Mouse (Mus musculus) neural tube, embryonic 12.5 days (tissue): ENCODE data around the gene 9130230L23Rik. TPM values are rescaled to one million over a fixed set of nuclear protein-coding genes. Genes with fewer than 3 reads are reported as not detected.
A peak's percentile ranks its signal among the peaks of the same experiment; 100 is the strongest.

Source experiments
- ATAC-seq: fragments of 200-750 bp; cut with Nextera tagmentation; 2 replicates; pipeline ENCODE4 v1.8.0; 2017; ENCODE audit warnings: low read depth, mild to moderate bottlenecking, moderate TSS enrichment, moderate library complexity; ENCODE audit not compliant: low FRiP score
- H3K27ac ChIP-seq: fragments of 300-500 bp; sonication (generic); 2 replicates; pipeline ENCODE4 v1.5.1; 2016
- H3K27me3 ChIP-seq: fragments of 300-500 bp; sonication (generic); replicated peaks from 2 replicates; pipeline ENCODE4 v1.6.1; 2016; ENCODE audit warnings: mild to moderate bottlenecking
- H3K36me3 ChIP-seq: fragments of 300-500 bp; sonication (generic); 2 replicates; pipeline ENCODE4 v1.6.1; 2016; ENCODE audit warnings: mild to moderate bottlenecking
- H3K4me1 ChIP-seq: fragments of 300-500 bp; sonication (generic); 2 replicates; pipeline ENCODE4 v1.6.1; 2016
- H3K4me2 ChIP-seq: fragments of 300-500 bp; sonication (generic); replicated peaks from 2 replicates; pipeline ENCODE4 v1.6.1; 2016; ENCODE audit warnings: mild to moderate bottlenecking
- H3K4me3 ChIP-seq: fragments of 300-500 bp; sonication (generic); 2 replicates; pipeline ENCODE4 v1.5.1; 2016
- H3K9ac ChIP-seq: fragments of 300-500 bp; sonication (generic); 2 replicates; pipeline ENCODE4 v1.6.1; 2016; ENCODE audit warnings: mild to moderate bottlenecking
- H3K9me3 ChIP-seq: fragments of 300-500 bp; sonication (generic); 2 replicates; pipeline ENCODE4 v1.6.1; 2016; ENCODE audit warnings: mild to moderate bottlenecking
- WGBS: fragments of 180-500 bp; shearing (Covaris S2); methylation state at CpG from one replicate; pipeline ENCODE4 v1.1.7; 2016; 5-methylcytosine and 5-hydroxymethylcytosine counted together
- polyA plus RNA-seq: library from polyadenylated mRNA; unstranded; fragments of >200 nt; fragmentation: Nextera tagmentation; extraction: Ambion mirVana; gene quantifications from 2 replicates; pipeline ENCODE4 v1.2.1, GENCODE M21; 2016

The 9130230L23Rik gene
- polyA plus RNA-seq, 1 experiment from 2014 or later: 0.05 TPM

- ATAC-seq: no peak
- WGBS: 93% methylated on average over 11 of the region's 11 CpGs
- Histone ChIP-seq H3K4me2 (no peak overlapping the region), H3K9ac (no peak overlapping the region), H3K36me3 (no peaks in the 10 kb centered on the region), H3K4me3 (no peak overlapping the region), H3K27ac (no peak overlapping the region), H3K27me3 (no peaks in the 10 kb centered on the region), H3K9me3 (no peaks in the 10 kb centered on the region), H3K4me1 (peaks cover under 1% of the 10 kb centered on the region; the same call in 1 of the 2 replicates)
These were observed 43.5 kb downstream of the 9130230L23Rik start for GRCm38 (mm10) chr5:65960597-65960950.

GRCm38 (mm10) chr5:65959893-65960596, 44.0 kb downstream of the 9130230L23Rik start:
- WGBS: 78% methylated on average over 5 of the region's 5 CpGs
- Histone ChIP-seq H3K4me3 (no peak overlapping the region), H3K36me3 (no peaks in the 10 kb centered on the region), H3K27ac (no peak overlapping the region), H3K27me3 (no peaks in the 10 kb centered on the region), H3K4me1 (peaks cover 6% of the 10 kb centered on the region), H3K4me2 (no peak overlapping the region), H3K9ac (no peak overlapping the region), H3K9me3 (no peaks in the 10 kb centered on the region)
- no peak for ATAC-seq

GRCm38 (mm10) chr5:65958597-65958996, 45.5 kb downstream of the 9130230L23Rik start:
- ATAC-seq: no peak
- peaks cover 8% of the 10 kb centered on the region for H3K4me1 ChIP-seq
- H3K9ac ChIP-seq: no peak overlapping the region
- no peak overlapping the region for H3K27ac ChIP-seq
- 2% methylated on average over 4 of the region's 4 CpGs for WGBS
- H3K4me3 ChIP-seq: no peak overlapping the region
- no peak overlapping the region for H3K4me2 ChIP-seq
- no peaks in the 10 kb centered on the region for H3K36me3 ChIP-seq
- H3K27me3 ChIP-seq: no peaks in the 10 kb centered on the region
- no peaks in the 10 kb centered on the region for H3K9me3 ChIP-seq

- Histone ChIP-seq H3K27ac (no peak overlapping the region), H3K9ac (no peak overlapping the region)
- 81% methylated on average over 9 of the region's 9 CpGs for WGBS
These were observed 47.7 kb downstream of the 9130230L23Rik start for GRCm38 (mm10) chr5:65956144-65957008.

GRCm38 (mm10) chr5:65955343-65956143, 48.5 kb downstream of the 9130230L23Rik start:
- Histone ChIP-seq H3K9ac (no peak overlapping the region), H3K4me1 (peaks cover 11% of the 10 kb centered on the region), H3K4me3 (peak overlapping the region; percentile 25), H3K36me3 (no peaks in the 10 kb centered on the region), H3K27ac (no peak overlapping the region), H3K27me3 (no peaks in the 10 kb centered on the region), H3K9me3 (no peaks in the 10 kb centered on the region), H3K4me2 (peak overlapping the region; percentile 52)
- peak; percentile 55; the same call in 1 of the 2 replicates for ATAC-seq
- WGBS: 35% methylated on average over 23 of the region's 23 CpGs

More at GRCm38 (mm10) chr5:65956144-65957008, 47.7 kb downstream of the 9130230L23Rik start:
- no peaks in the 10 kb centered on the region for H3K36me3 ChIP-seq
- peak overlapping the region; percentile 52 for H3K4me2 ChIP-seq
- H3K4me3 ChIP-seq: peak overlapping the region; percentile 25
- H3K9me3 ChIP-seq: no peaks in the 10 kb centered on the region
- H3K4me1 ChIP-seq: peaks cover 8% of the 10 kb centered on the region
- H3K27me3 ChIP-seq: no peaks in the 10 kb centered on the region
- ATAC-seq: no peak

- H3K36me3 ChIP-seq: no peaks in the 10 kb centered on the region
- WGBS: 92% methylated on average over 16 of the region's 16 CpGs
- no peaks in the 10 kb centered on the region for H3K9me3 ChIP-seq
- ATAC-seq: no peak
- peaks cover 19% of the 10 kb centered on the region for H3K4me1 ChIP-seq
- no peak overlapping the region for H3K9ac ChIP-seq
- no peak overlapping the region for H3K4me3 ChIP-seq
- H3K27ac ChIP-seq: no peak overlapping the region
- H3K27me3 ChIP-seq: no peaks in the 10 kb centered on the region
- H3K4me2 ChIP-seq: no peak overlapping the region
These were observed 49.7 kb downstream of the 9130230L23Rik start for GRCm38 (mm10) chr5:65954130-65955080.

- no peak overlapping the region for H3K4me3 ChIP-seq
- H3K27ac ChIP-seq: no peak overlapping the region
- H3K9me3 ChIP-seq: no peaks in the 10 kb centered on the region
- H3K4me2 ChIP-seq: no peak overlapping the region
- no peak overlapping the region for H3K9ac ChIP-seq
- 75% methylated on average over 4 of the region's 4 CpGs for WGBS
- H3K4me1 ChIP-seq: peaks cover 19% of the 10 kb centered on the region
- no peak for ATAC-seq
- H3K27me3 ChIP-seq: no peaks in the 10 kb centered on the region
- no peaks in the 10 kb centered on the region for H3K36me3 ChIP-seq
These were observed 52.6 kb downstream of the 9130230L23Rik start for GRCm38 (mm10) chr5:65951513-65951909.

- Histone ChIP-seq H3K4me1 (peaks cover 19% of the 10 kb centered on the region), H3K27me3 (no peaks in the 10 kb centered on the region), H3K9ac (no peak overlapping the region), H3K27ac (peak overlapping the region; percentile 80; the same call in 1 of the 2 replicates), H3K4me2 (peak overlapping the region; percentile 51), H3K36me3 (no peaks in the 10 kb centered on the region), H3K9me3 (no peaks in the 10 kb centered on the region), H3K4me3 (no peak overlapping the region)
- peak; percentile 67 for ATAC-seq
- WGBS: 41% methylated on average over 18 of the region's 18 CpGs
These were observed 53.2 kb downstream of the 9130230L23Rik start for GRCm38 (mm10) chr5:65950679-65951512.

- 20% methylated on average over 6 of the region's 6 CpGs for WGBS
- no peaks in the 10 kb centered on the region for H3K9me3 ChIP-seq
- no peaks in the 10 kb centered on the region for H3K27me3 ChIP-seq
- peaks cover 15% of the 10 kb centered on the region for H3K4me1 ChIP-seq
- peak; percentile 82 for ATAC-seq
- H3K4me2 ChIP-seq: peak overlapping the region; percentile 51
- H3K4me3 ChIP-seq: no peak overlapping the region
- H3K36me3 ChIP-seq: no peaks in the 10 kb centered on the region
- H3K27ac ChIP-seq: peak overlapping the region; percentile 80; the same call in 1 of the 2 replicates
- no peak overlapping the region for H3K9ac ChIP-seq
These were observed 53.8 kb downstream of the 9130230L23Rik start for GRCm38 (mm10) chr5:65950236-65950635.

GRCm38 (mm10) chr5:65949822-65950221, 54.3 kb downstream of the 9130230L23Rik start:
- H3K9ac ChIP-seq: no peak overlapping the region
- H3K27me3 ChIP-seq: no peaks in the 10 kb centered on the region
- ATAC-seq: no peak
- no peak overlapping the region for H3K4me3 ChIP-seq
- no peak overlapping the region for H3K4me2 ChIP-seq
- no peak overlapping the region; the same call in 1 of the 2 replicates for H3K27ac ChIP-seq
- WGBS: 25% methylated on average over 3 of the region's 3 CpGs
- H3K9me3 ChIP-seq: no peaks in the 10 kb centered on the region
- H3K4me1 ChIP-seq: peaks cover 11% of the 10 kb centered on the region
- H3K36me3 ChIP-seq: no peaks in the 10 kb centered on the region
